Mouse (Mus musculus) intestine, embryonic 14.5 days (tissue): ENCODE results near the gene Slc44a5. TPM values are rescaled to one million over a fixed set of nuclear protein-coding genes. Genes with fewer than 3 reads are reported as not detected.
A peak's percentile ranks its signal among the peaks of the same experiment; 100 is the strongest.
"Not testable (repeated sequence)": the region's sequence is repeated elsewhere in the genome, so short reads cannot be mapped to it uniquely, and the experiment has no call there.

Experiments used
- ATAC-seq: fragments of 200-750 bp; cut with Nextera tagmentation; replicated peaks from 2 replicates; pipeline ENCODE4 v1.8.0; 2017; ENCODE audit warnings: low read depth, moderate number of reproducible peaks, moderate TSS enrichment, moderate library complexity; ENCODE audit not compliant: low FRiP score, low TSS enrichment
- DNase-seq: peaks from one replicate; pipeline ENCODE4 v3.0.0-alpha.2; 2018; ENCODE audit warnings: low spot score
- H3K27ac ChIP-seq: fragments of 300-500 bp; sonication (generic); 2 replicates; pipeline ENCODE4 v1.5.1; 2014; ENCODE audit warnings: low read depth, mild to moderate bottlenecking, control low read depth
- H3K27me3 ChIP-seq: fragments of 300-500 bp; sonication (generic); replicated peaks from 2 replicates; pipeline ENCODE4 v1.6.1; 2014; ENCODE audit warnings: low read length, control low read depth; ENCODE audit not compliant: control insufficient read depth, insufficient read depth
- H3K36me3 ChIP-seq: fragments of 300-500 bp; sonication (generic); 2 replicates; pipeline ENCODE4 v1.6.1; 2014; ENCODE audit warnings: low read length, control low read depth; ENCODE audit not compliant: control insufficient read depth, insufficient read depth
- H3K4me1 ChIP-seq: fragments of 300-500 bp; sonication (generic); replicated peaks from 2 replicates; pipeline ENCODE4 v1.6.1; 2014; ENCODE audit warnings: low read length, control low read depth, mixed read lengths; ENCODE audit not compliant: control insufficient read depth, insufficient read depth
- H3K4me2 ChIP-seq: fragments of 300-500 bp; sonication (generic); 2 replicates; pipeline ENCODE4 v1.6.1; 2014; ENCODE audit warnings: low read length
- H3K4me3 ChIP-seq: fragments of 300-500 bp; sonication (generic); 2 replicates; pipeline ENCODE4 v1.5.1; 2014; ENCODE audit warnings: low read depth, low read length, control low read depth, mixed read lengths
- H3K9ac ChIP-seq: fragments of 300-500 bp; sonication (generic); 2 replicates; pipeline ENCODE4 v1.6.1; 2014; ENCODE audit warnings: mild to moderate bottlenecking, low read length
- H3K9me3 ChIP-seq: fragments of 300-500 bp; sonication (generic); 2 replicates; pipeline ENCODE4 v1.6.1; 2016; ENCODE audit warnings: low read length, control low read depth; ENCODE audit not compliant: control insufficient read depth
- WGBS: fragments of 180-500 bp; shearing (Covaris S2); extraction: QIAGEN DNeasy Blood & Tissue Kit; methylation state at CpG from one replicate; pipeline ENCODE4 v1.1.7; 2014; 5-methylcytosine and 5-hydroxymethylcytosine counted together
- polyA plus RNA-seq: library from polyadenylated mRNA; unstranded; fragments of >200 nt; fragmentation: Nextera tagmentation; extraction: Ambion mirVana; gene quantifications from 2 replicates; pipeline ENCODE4 v1.2.1, GENCODE M21; 2014

Gene Slc44a5
- polyA plus RNA-seq, 1 experiment from 2014 or later, result 1.5 TPM

GRCm38 (mm10) chr3:154141346-154141745 lies 168.1 kb downstream of the Slc44a5 start:
- H3K4me3 ChIP-seq, result no peak overlapping the region
- no peak overlapping the region for H3K9ac ChIP-seq
- no peaks in the 10 kb centered on the region for H3K27me3 ChIP-seq
- H3K36me3 ChIP-seq, result no peaks in the 10 kb centered on the region
- H3K27ac ChIP-seq, result no peak overlapping the region
- H3K4me1 ChIP-seq, result no peaks in the 10 kb centered on the region
- H3K9me3 ChIP-seq, result no peaks in the 10 kb centered on the region
- ATAC-seq (no peak), DNase-seq (no peak)
- H3K4me2 ChIP-seq, result no peak overlapping the region
- WGBS, result 81% methylated on average over 4 of the region's 4 CpGs

DNA sequence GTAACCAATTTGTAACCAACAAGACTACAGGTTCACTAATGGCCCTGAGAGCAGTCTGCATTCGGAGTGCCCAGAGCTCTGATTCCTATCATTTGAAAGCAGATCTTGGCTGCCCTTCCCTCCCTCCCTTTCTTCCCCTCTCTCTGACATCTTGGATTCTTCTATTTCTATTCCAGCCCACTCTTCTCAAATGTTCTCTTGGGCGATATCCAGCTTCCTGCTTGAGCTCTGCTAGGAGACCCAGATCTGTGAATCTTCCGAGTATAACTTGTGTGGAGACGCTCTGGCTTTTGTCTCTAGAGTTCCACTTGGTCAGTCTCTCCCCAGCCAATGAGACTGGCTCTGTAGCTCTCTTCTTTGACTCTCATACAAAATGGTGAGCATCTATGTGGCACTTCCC lies 169.4 kb downstream of the Slc44a5 start:
- 59% methylated on average over 4 of the region's 4 CpGs for WGBS
- no peak overlapping the region for H3K9ac ChIP-seq
- no peaks in the 10 kb centered on the region for H3K4me1 ChIP-seq
- no peak overlapping the region for H3K27ac ChIP-seq
- H3K36me3 ChIP-seq, result no peaks in the 10 kb centered on the region
- H3K4me3 ChIP-seq, result no peak overlapping the region
- no peaks in the 10 kb centered on the region for H3K9me3 ChIP-seq
- H3K4me2 ChIP-seq, result no peak overlapping the region
- H3K27me3 ChIP-seq, result no peaks in the 10 kb centered on the region
- ATAC-seq (no peak), DNase-seq (no peak)

DNA sequence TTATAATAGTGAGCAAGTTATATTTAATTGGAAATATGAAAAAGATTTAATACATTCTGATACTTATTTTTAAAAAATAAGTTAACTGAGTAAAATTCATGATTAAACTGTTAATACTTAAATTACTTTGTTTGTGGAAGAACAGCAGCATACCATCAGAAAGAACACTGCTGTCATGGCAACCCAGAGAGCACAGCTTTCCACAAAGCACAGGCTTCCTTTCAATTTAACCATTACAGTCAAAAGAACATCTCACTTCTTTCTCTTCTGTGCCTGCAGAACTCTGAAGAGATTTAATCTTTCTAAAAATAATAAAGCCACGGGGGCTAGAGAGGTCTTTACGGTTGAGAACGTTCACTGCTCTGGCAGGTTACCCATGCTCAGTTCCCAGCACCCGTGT lies 172.5 kb downstream of the Slc44a5 start:
- no peaks in the 10 kb centered on the region for H3K4me1 ChIP-seq
- no peaks in the 10 kb centered on the region for H3K9me3 ChIP-seq
- H3K36me3 ChIP-seq, result no peaks in the 10 kb centered on the region
- 81% methylated on average over 4 of the region's 4 CpGs for WGBS
- H3K27ac ChIP-seq, result no peak overlapping the region
- H3K27me3 ChIP-seq, result no peaks in the 10 kb centered on the region
- no peak overlapping the region for H3K4me2 ChIP-seq
- no peak for ATAC-seq
- no peak overlapping the region for H3K4me3 ChIP-seq
- no peak overlapping the region for H3K9ac ChIP-seq
- DNase-seq, result no peak

DNA sequence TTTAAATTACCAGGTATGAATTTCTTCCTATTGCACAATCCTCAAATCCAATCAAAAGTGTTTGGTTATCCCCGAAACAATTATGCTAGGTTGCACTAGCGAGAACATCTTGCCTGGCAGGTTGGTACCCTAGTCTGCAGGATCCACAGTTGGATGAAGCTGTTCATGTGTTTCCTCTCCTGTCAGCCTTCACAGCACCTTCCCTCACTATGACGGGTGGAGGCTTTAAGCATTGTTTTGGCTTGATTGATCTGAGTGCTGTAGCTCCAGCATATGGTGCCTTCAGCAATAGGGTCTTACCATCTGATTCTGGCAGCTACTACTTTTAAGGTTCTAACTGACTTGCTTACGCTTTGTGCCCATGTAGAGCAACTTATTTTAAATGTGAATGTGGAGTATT lies 176.5 kb downstream of the Slc44a5 start:
- H3K4me1 ChIP-seq, result no peaks in the 10 kb centered on the region
- H3K36me3 ChIP-seq, result no peaks in the 10 kb centered on the region
- H3K9me3 ChIP-seq, result no peaks in the 10 kb centered on the region
- DNase-seq (no peak), ATAC-seq (no peak)
- no peaks in the 10 kb centered on the region for H3K27me3 ChIP-seq
- no peak overlapping the region for H3K4me3 ChIP-seq
- no peak overlapping the region for H3K9ac ChIP-seq
- no peak overlapping the region for H3K27ac ChIP-seq
- no peak overlapping the region for H3K4me2 ChIP-seq
- 84% methylated on average over 4 of the region's 4 CpGs for WGBS

DNA sequence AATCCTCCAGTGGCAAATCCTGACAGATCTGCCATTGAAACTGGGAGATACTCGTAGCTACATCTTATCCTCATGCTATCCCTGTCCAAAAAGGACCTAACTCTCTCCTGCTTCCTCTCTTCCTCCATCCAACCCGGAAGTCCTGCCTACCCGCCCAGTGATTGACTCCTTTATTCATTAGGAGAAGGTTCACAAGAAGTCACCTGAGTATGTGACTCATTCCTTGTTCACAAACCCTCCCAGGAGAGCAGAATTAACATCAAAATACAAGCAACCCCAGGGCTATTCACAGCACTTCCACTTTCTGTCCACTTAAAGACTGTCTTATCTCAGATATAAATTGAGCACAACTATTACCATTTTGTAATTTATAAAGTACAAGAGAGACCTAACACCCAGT lies 180.3 kb downstream of the Slc44a5 start:
- not testable (repeated sequence) for H3K4me3 ChIP-seq, H3K4me2 ChIP-seq, H3K4me1 ChIP-seq, H3K36me3 ChIP-seq, H3K9me3 ChIP-seq, DNase-seq, ATAC-seq, H3K27ac ChIP-seq, H3K9ac ChIP-seq, H3K27me3 ChIP-seq
- 85% methylated on average over 3 of the region's 3 CpGs for WGBS

DNA sequence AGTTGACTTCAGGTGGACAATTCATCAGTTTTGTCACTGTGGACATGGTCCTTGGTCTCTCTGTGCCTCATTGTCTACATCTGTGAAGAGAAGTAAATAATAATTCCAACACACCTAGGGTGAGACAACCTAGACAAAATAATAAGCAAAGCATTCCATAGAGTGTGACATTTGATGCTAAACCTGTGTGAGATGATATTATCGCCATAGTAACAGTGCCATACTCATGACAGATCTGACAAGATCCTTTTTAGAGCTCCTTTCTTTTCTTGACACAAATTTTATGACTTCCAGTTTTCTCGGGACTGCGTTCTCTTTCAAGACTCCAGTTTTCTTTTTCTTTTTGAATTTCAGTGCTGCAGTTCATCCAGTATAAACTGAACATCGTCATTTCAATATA lies 192.6 kb downstream of the Slc44a5 start:
- WGBS, result 77% methylated on average over 4 of the region's 4 CpGs
- H3K9ac ChIP-seq, result no peak overlapping the region
- H3K4me2 ChIP-seq, result no peak overlapping the region
- DNase-seq, result no peak
- ATAC-seq, result no peak
- no peaks in the 10 kb centered on the region for H3K4me1 ChIP-seq
- H3K4me3 ChIP-seq, result no peak overlapping the region
- H3K27ac ChIP-seq, result no peak overlapping the region
- no peaks in the 10 kb centered on the region for H3K27me3 ChIP-seq
- H3K9me3 ChIP-seq, result no peaks in the 10 kb centered on the region
- no peaks in the 10 kb centered on the region for H3K36me3 ChIP-seq

DNA sequence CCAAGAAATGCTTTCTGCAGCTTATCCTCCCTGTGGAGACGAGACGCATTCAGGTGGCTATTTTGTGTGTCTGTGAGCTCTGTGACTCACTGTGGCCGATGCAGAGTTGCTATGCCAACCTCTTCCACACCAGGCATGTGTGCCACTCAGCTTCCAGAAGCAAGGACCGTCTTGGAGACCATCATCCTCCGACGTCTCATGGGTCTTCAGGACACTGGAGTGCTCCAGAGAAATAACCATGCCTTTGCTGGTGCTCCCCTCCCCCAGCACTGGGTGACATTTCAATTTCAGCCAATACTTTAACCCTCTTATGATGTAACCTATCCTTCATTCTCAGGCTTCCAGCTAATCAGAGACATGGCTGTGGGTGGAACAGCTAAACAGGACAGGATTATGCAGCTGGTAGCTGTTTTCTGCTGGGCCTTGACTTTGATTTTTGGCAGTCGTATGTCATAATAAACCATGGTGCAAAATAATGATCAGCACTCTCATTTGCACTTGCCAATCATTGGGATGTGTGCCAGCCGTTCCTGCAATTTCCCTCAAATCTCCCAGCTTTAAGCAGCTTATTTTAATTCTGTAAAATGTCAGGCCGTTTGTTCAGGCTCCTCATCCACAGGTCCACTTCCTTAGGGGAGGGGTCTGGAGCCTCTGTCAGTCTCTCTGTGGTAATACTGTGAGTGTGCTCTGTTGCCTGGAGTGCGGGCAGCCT lies 198.8 kb downstream of the Slc44a5 start:
- Histone ChIP-seq H3K27me3 (no peaks in the 10 kb centered on the region), H3K36me3 (no peaks in the 10 kb centered on the region), H3K4me3 (no peak overlapping the region), H3K9me3 (no peaks in the 10 kb centered on the region), H3K4me1 (no peaks in the 10 kb centered on the region), H3K4me2 (no peak overlapping the region), H3K27ac (no peak overlapping the region), H3K9ac (no peak overlapping the region)
- ATAC-seq (no peak), DNase-seq (no peak)
- 73% methylated on average over 10 of the region's 10 CpGs for WGBS

DNA sequence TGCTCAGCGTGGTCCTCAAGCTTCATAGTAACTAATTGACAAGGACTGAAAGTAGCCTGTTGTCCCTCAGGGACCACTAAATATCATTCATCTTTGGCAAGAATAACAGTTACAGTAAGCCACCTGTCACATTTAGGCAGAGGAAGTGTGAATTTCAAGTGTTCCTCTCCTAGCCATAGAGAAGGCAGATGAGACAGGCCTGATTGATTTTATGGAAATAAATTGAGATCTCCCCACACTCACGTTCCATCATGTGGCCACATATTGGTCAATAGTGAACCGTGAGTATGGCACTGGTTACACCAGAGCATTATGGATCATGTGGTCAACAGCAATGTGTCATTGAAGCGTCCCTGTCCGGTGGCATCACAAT lies 199.3 kb downstream of the Slc44a5 start:
- Histone ChIP-seq H3K9ac (no peak overlapping the region), H3K4me2 (no peak overlapping the region), H3K36me3 (no peaks in the 10 kb centered on the region), H3K4me1 (no peaks in the 10 kb centered on the region), H3K9me3 (no peaks in the 10 kb centered on the region), H3K4me3 (no peak overlapping the region), H3K27ac (no peak overlapping the region), H3K27me3 (no peaks in the 10 kb centered on the region)
- DNase-seq (peak; percentile 38), ATAC-seq (no peak)
- WGBS, result 88% methylated on average over 5 of the region's 5 CpGs

GRCm38 (mm10) chr3:154173556-154173955 lies 200.3 kb downstream of the Slc44a5 start:
- Histone ChIP-seq H3K27me3 (no peaks in the 10 kb centered on the region), H3K4me2 (no peak overlapping the region), H3K36me3 (no peaks in the 10 kb centered on the region), H3K9ac (no peak overlapping the region), H3K27ac (no peak overlapping the region), H3K4me3 (no peak overlapping the region), H3K4me1 (no peaks in the 10 kb centered on the region), H3K9me3 (no peaks in the 10 kb centered on the region)
- no peak for DNase-seq
- no peak for ATAC-seq
- 59% methylated on average over 1 of the region's 1 CpGs for WGBS
